7 mouse cellular contexts compared by ENCODE assay signal in genomic region chr5:88886668-88887555, GRCm38 (mm10). TPM values are rescaled to one million over a fixed set of nuclear protein-coding genes. Genes with fewer than 3 reads are reported as not detected.
DNase-seq lines count a peak whose midpoint lies in the region; ATAC-seq lines count a peak whose summit lies in the region.

TSS of gene Slc4a4 (plus strand) at chr5:88886818.

- no peaks in the 10 kb centered on the region for H3K9me3 ChIP-seq in hindbrain, embryonic 12.5 days (replicated peaks)
- no peaks in the 10 kb centered on the region for H3K9me3 ChIP-seq in megakaryocyte, embryonic 14.5 days

- H3K4me3 ChIP-seq in hindbrain, embryonic 12.5 days: peak within 1 kb of the TSS; percentile 85
- H3K4me3 ChIP-seq in megakaryocyte, embryonic 14.5 days (replicated peaks): peak within 1 kb of the TSS; percentile 92

- peak; percentile 86 for ATAC-seq in hindbrain, embryonic 12.5 days (ENCODE audit: low FRiP score)

- peak within 1 kb of the TSS; percentile 80 for H3K9ac ChIP-seq in hindbrain, embryonic 12.5 days

- H3K4me1 ChIP-seq in hindbrain, embryonic 12.5 days: peaks cover 13% of the 10 kb centered on the region
- H3K4me1 ChIP-seq in megakaryocyte, embryonic 14.5 days: peaks cover 27% of the 10 kb centered on the region

- WGBS in hindbrain, embryonic 12.5 days: under 1% methylated on average over 74 of the region's 119 CpGs

- DNase-seq in ZHBTc4 (ENCODE audit: low read depth, low spot score): peak; percentile 65
- DNase-seq in cerebellum, adult 11-12 months: peak; percentile 55
- peak; percentile 35 for DNase-seq in forelimb bud, embryonic 11.5 days (ENCODE audit: low read depth, low spot score)
- DNase-seq in left cerebral cortex, postnatal 14 days (ENCODE audit: low spot score in 2 of 2): peak in 1 of 2 experiments; percentile 38
- peak; percentile 14 for DNase-seq in skeletal muscle tissue, adult 2 months (ENCODE audit: low read depth, low spot score)

- intact Hi-C loops in left cerebral cortex, postnatal 14 days (cut with DNase I): loop anchor here (5.0 kb wide), 2 partner anchors 95 to 335 kb away; no protein-coding TSS in a partner anchor

- H3K4me2 ChIP-seq in hindbrain, embryonic 12.5 days (replicated peaks): peak within 1 kb of the TSS; percentile 97

- H3K36me3 ChIP-seq in hindbrain, embryonic 12.5 days: no peaks in the 10 kb centered on the region
- no peaks in the 10 kb centered on the region for H3K36me3 ChIP-seq in megakaryocyte, embryonic 14.5 days (replicated peaks; ENCODE audit: low read length)

- peaks cover 13% of the 10 kb centered on the region for H3K27me3 ChIP-seq in hindbrain, embryonic 12.5 days
- H3K27me3 ChIP-seq in megakaryocyte, embryonic 14.5 days (replicated peaks): peaks cover 86% of the 10 kb centered on the region

- H3K27ac ChIP-seq in hindbrain, embryonic 12.5 days: no peak within 1 kb of the TSS

RNA-seq across cellular contexts. Expression of gene Slc4a4, which starts in this region (rescaled TPM):
- polyA plus RNA-seq in hindbrain, embryonic 12.5 days (2016; fragmentation: Nextera tagmentation; extraction: Ambion mirVana): 2.8 and 3.2 TPM in 2 replicates
- total RNA-seq in left cerebral cortex, postnatal 14 days (2021): 100 to 1,000 TPM; 110 to 122 TPM
- not detected in 2 replicates for polyA plus RNA-seq in megakaryocyte, embryonic 14.5 days (2012; ENCODE audit: insufficient read depth, low replicate concordance)
